Mouse (Mus musculus) liver, embryonic 13.5 days (tissue): ENCODE results near the gene Acsl4. TPM values are rescaled to one million over a fixed set of nuclear protein-coding genes. Genes with fewer than 3 reads are reported as not detected.

Experiments
- ATAC-seq: fragments of 200-750 bp; cut with Nextera tagmentation; 2 replicates; pipeline ENCODE4 v1.8.0; 2017; ENCODE audit warnings: low read depth, mild to moderate bottlenecking, moderate number of reproducible peaks, moderate library complexity
- DNase-seq: peaks from one replicate; pipeline ENCODE4 v3.0.0; 2022
- H3K27ac ChIP-seq: fragments of 300-500 bp; sonication (generic); 2 replicates; pipeline ENCODE4 v1.5.1; 2015; ENCODE audit warnings: moderate library complexity, mild to moderate bottlenecking, inconsistent platforms
- H3K27me3 ChIP-seq: fragments of 300-500 bp; sonication (generic); 2 replicates; pipeline ENCODE4 v1.6.1; 2015; ENCODE audit warnings: mild to moderate bottlenecking, inconsistent platforms
- H3K36me3 ChIP-seq: fragments of 300-500 bp; sonication (generic); 2 replicates; pipeline ENCODE4 v1.6.1; 2015; ENCODE audit warnings: mild to moderate bottlenecking, inconsistent platforms
- H3K4me1 ChIP-seq: fragments of 300-500 bp; sonication (generic); replicated peaks from 2 replicates; pipeline ENCODE4 v1.6.1; 2015; ENCODE audit warnings: inconsistent platforms
- H3K4me2 ChIP-seq: fragments of 300-500 bp; sonication (generic); 2 replicates; pipeline ENCODE4 v1.6.1; 2015; ENCODE audit warnings: inconsistent platforms, mild to moderate bottlenecking, moderate library complexity
- H3K4me3 ChIP-seq: fragments of 300-500 bp; sonication (generic); replicated peaks from 2 replicates; pipeline ENCODE4 v1.5.1; 2015; ENCODE audit warnings: mild to moderate bottlenecking, inconsistent platforms
- H3K9ac ChIP-seq: fragments of 300-500 bp; sonication (generic); 2 replicates; pipeline ENCODE4 v1.6.1; 2015; ENCODE audit warnings: mild to moderate bottlenecking, inconsistent platforms
- H3K9me3 ChIP-seq: fragments of 300-500 bp; sonication (generic); replicated peaks from 2 replicates; pipeline ENCODE4 v1.6.1; 2016; ENCODE audit warnings: inconsistent platforms
- WGBS: fragments of 180-500 bp; shearing (Covaris S2); methylation state at CpG from one replicate; pipeline ENCODE4 v1.1.7; 2015; ENCODE audit not compliant: insufficient replicate concordance; 5-methylcytosine and 5-hydroxymethylcytosine counted together
- polyA plus RNA-seq: library from polyadenylated mRNA; unstranded; fragments of >200 nt; fragmentation: Nextera tagmentation; extraction: Ambion mirVana; gene quantifications from 2 replicates; pipeline ENCODE4 v1.2.1, GENCODE M21; 2015

The Acsl4 gene
- polyA plus RNA-seq, 1 experiment from 2014 or later: 13.7 TPM

- no peaks in the 10 kb centered on the region for H3K9me3 ChIP-seq
- no peaks in the 10 kb centered on the region for H3K4me1 ChIP-seq
- H3K36me3 ChIP-seq: no peaks in the 10 kb centered on the region
- H3K27me3 ChIP-seq: peaks cover 35% of the 10 kb centered on the region
- DNase-seq: no peak
- H3K4me3 ChIP-seq: no peak overlapping the region
- no peak for ATAC-seq
- H3K4me2 ChIP-seq: no peak overlapping the region
- no peak overlapping the region for H3K27ac ChIP-seq
- H3K9ac ChIP-seq: no peak overlapping the region
Measured at GRCm38 (mm10) chrX:142304592-142304991, 85.7 kb downstream of the Acsl4 start.

GRCm38 (mm10) chrX:142303456-142303855 is 86.9 kb downstream of the Acsl4 start:
- DNase-seq (no peak), ATAC-seq (no peak)
- WGBS: 28% methylated on average over 2 of the region's 2 CpGs
- no peak overlapping the region for H3K4me2 ChIP-seq
- H3K4me1 ChIP-seq: no peaks in the 10 kb centered on the region
- no peak overlapping the region for H3K9ac ChIP-seq
- H3K4me3 ChIP-seq: no peak overlapping the region
- H3K9me3 ChIP-seq: no peaks in the 10 kb centered on the region
- H3K27me3 ChIP-seq: peaks cover 35% of the 10 kb centered on the region
- H3K27ac ChIP-seq: no peak overlapping the region
- no peaks in the 10 kb centered on the region for H3K36me3 ChIP-seq

GRCm38 (mm10) chrX:142285905-142286304 is 104.4 kb downstream of the Acsl4 start:
- WGBS: 41% methylated on average over 5 of the region's 5 CpGs
- DNase-seq (no peak), ATAC-seq (no peak)
- Histone ChIP-seq H3K4me2 (no peak overlapping the region), H3K9ac (no peak overlapping the region), H3K27me3 (no peaks in the 10 kb centered on the region; the same call in 1 of the 2 replicates), H3K4me3 (no peak overlapping the region), H3K9me3 (no peaks in the 10 kb centered on the region), H3K36me3 (no peaks in the 10 kb centered on the region), H3K27ac (no peak overlapping the region), H3K4me1 (no peaks in the 10 kb centered on the region)

DNA sequence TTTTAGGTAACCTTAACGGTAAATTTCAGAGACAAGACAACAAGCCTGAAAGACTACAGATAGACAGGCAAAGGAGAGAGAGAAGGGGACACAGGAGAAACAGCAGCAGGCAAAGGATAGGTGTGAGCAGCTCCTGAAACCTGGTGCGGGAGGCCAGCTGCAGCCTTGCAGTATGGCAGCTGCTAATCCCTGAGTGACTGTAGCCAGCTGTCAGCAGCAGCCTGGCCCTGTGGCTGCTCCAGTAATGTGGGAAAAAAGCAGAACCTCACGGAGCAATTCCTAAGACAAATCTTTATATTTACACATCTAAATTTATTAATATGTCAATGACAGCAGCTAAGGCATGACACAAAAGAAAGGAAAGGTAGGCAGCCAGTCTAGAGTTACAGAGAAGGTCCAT is 113.8 kb downstream of the Acsl4 start:
- 44% methylated on average over 3 of the region's 3 CpGs for WGBS
- ATAC-seq: no peak

DNA sequence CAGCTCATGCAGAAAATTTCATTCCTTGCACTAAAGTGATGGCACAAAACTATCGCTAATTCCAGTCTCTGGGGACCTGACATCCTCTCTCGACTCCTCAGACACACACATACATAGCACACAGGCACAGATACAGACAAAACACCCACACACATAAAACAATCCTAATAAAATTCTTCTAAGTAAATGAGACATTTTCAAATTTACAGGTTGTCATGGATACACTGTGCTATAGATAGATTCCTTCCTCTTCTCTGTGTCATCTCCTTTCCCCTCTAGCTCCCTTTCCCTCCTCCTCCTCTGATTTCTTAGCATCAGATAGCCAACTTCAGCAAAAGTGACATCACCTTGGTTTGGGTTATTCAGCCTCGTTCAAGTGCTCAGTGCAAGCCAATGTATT is 114.3 kb downstream of the Acsl4 start:
- Histone ChIP-seq H3K27ac (no peak overlapping the region), H3K4me1 (no peaks in the 10 kb centered on the region), H3K4me3 (no peak overlapping the region), H3K27me3 (no peaks in the 10 kb centered on the region), H3K4me2 (no peak overlapping the region), H3K9ac (no peak overlapping the region), H3K36me3 (no peaks in the 10 kb centered on the region), H3K9me3 (no peaks in the 10 kb centered on the region)
- no peak for DNase-seq
- no peak for ATAC-seq
- WGBS: 57% methylated on average over 3 of the region's 3 CpGs

More for the DNA sequence above, 113.8 kb downstream of the Acsl4 start:
- no peak overlapping the region for H3K4me2 ChIP-seq
- no peak for DNase-seq
- H3K9me3 ChIP-seq: no peaks in the 10 kb centered on the region
- no peaks in the 10 kb centered on the region for H3K36me3 ChIP-seq
- no peak overlapping the region for H3K27ac ChIP-seq
- no peaks in the 10 kb centered on the region for H3K4me1 ChIP-seq
- H3K27me3 ChIP-seq: no peaks in the 10 kb centered on the region; the same call in 1 of the 2 replicates
- no peak overlapping the region for H3K9ac ChIP-seq
- no peak overlapping the region for H3K4me3 ChIP-seq

Other genes starting within 250 kb of the Acsl4 start
- not detected in 2 replicates for gene Gucy2f, start 193.6 kb downstream of the Acsl4 start, polyA plus RNA-seq
- gene Nxt2, start 163.8 kb downstream of the Acsl4 start, polyA plus RNA-seq: 6.9 and 9.0 TPM in 2 replicates
- gene Kcne1l, start 84.2 kb downstream of the Acsl4 start, polyA plus RNA-seq: 0.95 and 0.98 TPM in 2 replicates